Mouse (Mus musculus) CD4-positive, CD25-positive, alpha-beta regulatory T cell, adult 2 months (primary cell): ENCODE results near the gene Tbc1d22b.
"Not testable (repeated sequence)": the region's sequence is repeated elsewhere in the genome, so short reads cannot be mapped to it uniquely, and the experiment has no call there.

ENCODE experiments used
- DNase-seq: peaks from one replicate; pipeline ENCODE4 v3.0.0-alpha.2; 2012; ENCODE audit warnings: low read depth, low spot score

Gene Tbc1d22b

DNA sequence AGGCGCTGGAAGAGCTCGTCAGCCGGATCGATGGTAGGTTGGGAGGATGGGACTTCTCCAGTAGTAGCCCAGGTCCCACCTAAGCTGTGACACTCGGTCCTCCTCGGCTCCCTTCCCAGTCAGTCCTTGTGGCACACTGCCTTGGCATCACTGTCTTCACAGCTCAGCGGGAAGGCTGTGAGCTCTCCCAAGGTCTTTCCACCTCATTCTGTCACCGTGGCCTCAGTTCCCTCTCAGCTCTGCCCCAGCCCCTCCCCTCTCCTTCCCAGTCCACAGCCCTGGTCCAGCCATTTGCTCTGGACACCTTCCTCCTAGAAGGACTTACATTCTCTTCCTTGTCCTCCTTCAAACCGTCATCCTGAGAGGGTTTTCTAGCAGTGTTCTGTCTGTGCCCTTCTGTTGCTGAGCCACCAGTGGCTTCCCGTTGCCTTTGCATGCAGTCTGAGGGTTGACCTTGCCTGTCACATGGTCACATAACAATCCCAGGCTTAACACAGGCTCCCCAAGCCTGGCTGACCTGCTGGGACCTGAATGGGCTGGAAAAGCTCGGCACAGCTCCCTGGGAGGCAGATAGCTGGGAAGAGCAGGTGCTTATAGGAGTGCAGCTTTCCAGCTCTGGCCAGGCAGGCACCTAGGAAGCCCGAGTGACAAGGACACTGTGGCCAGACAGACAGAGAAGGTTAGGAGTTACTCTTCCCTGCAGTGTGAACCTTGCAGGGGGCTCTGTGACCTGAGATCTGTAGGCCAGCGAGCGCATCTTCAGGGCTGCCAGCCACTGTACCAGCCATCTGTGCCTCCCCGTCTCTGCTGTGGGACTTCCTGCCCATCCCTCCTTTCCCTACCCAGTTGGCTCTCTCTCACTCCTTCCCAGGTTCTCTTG, 46.5 kb downstream of the Tbc1d22b start:
- no peak for DNase-seq

- DNase-seq = no peak
Measured at GRCm38 (mm10) chr17:29596771-29597132, 47.2 kb downstream of the Tbc1d22b start.

DNA sequence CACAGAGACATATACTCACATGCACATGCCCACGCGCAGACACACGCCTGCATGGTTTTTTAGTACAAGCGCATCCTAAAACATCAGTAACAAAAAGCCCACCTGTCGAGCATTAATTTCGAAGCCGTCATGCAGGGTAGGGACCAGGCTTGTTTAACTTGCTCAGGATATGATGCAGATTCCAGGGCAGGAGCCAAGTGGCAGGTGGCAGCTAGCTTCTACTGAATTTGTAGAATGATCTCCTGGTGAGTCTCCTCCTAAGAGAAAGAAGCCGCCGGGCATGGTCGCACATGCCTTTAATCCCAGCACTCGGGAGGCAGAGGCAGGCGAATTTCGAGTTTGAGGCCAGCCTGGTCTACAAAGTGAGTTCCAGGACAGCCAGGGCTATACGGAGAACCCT, 49.5 kb downstream of the Tbc1d22b start:
- DNase-seq = no peak

GRCm38 (mm10) chr17:29599537-29599936, 50.0 kb downstream of the Tbc1d22b start:
- DNase-seq = no peak

DNA sequence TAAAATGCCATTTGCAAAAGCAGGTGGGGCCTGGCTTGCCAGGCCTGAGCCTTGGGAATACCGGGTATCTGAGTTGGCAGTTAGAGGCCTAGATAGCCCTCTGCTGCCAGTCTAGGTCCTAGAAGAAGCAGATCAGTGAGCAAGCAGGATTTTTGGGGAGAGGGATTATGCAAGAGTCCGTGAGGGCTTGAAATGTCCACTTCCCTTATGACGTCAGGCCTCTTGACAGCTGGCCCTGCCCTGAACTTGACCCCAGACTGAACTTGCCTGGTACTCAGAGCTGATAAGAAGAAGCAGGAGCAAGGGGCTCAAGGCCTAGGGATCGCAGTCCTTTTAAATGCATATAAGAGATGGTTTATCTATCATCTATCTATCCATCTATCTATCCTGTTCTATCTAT, 51.8 kb downstream of the Tbc1d22b start:
- DNase-seq = no peak

DNA sequence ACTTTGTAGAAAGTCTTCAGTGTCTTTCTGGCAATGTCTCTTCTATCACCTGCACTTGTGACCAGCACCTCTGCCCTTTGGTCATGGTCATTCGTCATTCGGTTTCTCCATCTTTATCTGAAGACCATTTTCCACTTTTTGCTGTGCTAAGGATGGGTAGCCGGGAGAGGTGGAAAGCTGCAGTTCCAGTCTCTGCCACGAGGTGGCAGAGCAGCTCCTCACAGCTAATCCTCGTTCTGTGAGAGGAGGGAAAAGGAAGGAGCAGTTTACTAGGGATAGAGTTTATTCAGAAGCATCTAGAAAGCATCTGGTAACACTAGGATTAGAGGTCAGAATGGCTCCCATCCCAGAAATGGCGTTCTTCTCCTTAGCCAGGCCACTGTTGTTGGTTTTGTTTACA, 53.7 kb downstream of the Tbc1d22b start:
- DNase-seq = peak; percentile 76

DNA sequence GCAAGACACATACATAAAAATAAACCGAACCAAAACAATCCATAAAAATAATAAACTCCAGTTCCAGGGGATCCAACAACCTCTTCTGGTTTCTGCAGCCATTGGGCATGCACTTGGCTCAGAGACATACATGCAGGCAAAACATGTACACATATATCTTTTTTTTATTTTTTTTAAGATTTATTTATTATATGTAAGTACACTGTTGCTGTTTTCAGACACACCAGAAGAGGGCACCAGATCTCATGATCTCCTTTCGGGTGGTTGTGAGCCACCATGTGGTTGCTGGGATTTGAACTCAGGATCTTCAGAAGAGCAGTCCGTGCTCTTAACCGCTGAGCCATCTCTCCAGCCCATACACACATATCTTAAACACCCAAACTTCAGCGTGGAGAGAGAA, 63.9 kb downstream of the Tbc1d22b start:
- DNase-seq = not testable (repeated sequence)

- DNase-seq = peak; percentile 97
Measured at GRCm38 (mm10) chr17:29614115-29615023, 64.8 kb downstream of the Tbc1d22b start, which contains the start of the genes Rnf8 and Gm28043. Gene Rnf8 (plus strand): TSS chr17:29614790. Gene Gm28043 (plus strand): TSS chr17:29614876.

- DNase-seq = no peak
Measured at GRCm38 (mm10) chr17:29615024-29615551, 65.5 kb downstream of the Tbc1d22b start.

DNA sequence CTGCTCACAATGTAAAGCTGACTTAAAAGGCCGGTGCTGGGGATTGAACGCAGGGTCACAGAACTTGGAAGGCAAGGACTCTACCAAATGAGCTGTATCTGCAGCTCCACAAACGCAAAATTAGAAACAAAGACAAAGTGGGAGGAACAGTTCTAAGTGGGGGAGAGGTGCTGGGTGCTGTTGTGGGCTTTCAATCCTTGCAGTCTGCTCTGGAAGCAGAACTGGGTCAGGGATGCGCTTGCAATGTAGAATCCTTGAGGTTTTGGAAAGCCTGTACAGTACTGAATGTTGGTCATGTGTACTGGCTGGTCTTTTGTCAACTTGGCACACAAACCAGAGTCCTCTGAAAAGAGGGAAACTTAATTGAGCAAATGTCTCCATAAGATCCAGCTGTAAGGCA, 66.0 kb downstream of the Tbc1d22b start:
- DNase-seq = no peak

- DNase-seq = no peak
Measured at GRCm38 (mm10) chr17:29619231-29619630, 69.6 kb downstream of the Tbc1d22b start.

DNA sequence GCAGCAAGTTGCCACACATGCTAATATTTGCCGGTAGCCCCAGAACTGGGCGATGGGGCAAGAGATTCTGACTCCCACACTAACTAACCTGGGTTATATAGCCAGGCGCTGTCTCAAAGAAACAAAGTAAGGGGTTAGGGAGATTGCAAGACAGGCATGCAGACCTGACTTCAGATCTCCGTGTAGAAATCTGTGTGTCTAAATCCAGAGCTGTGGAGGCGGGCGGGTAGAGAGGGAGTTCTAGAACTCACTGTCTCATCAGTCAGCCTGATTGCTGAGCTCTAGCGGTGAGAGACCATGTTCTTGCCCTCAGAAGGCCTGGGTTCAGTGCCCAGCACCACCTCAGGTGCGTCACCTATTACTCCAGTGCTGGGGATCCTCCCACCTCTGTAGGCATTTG, 73.9 kb downstream of the Tbc1d22b start:
- DNase-seq = no peak

DNA sequence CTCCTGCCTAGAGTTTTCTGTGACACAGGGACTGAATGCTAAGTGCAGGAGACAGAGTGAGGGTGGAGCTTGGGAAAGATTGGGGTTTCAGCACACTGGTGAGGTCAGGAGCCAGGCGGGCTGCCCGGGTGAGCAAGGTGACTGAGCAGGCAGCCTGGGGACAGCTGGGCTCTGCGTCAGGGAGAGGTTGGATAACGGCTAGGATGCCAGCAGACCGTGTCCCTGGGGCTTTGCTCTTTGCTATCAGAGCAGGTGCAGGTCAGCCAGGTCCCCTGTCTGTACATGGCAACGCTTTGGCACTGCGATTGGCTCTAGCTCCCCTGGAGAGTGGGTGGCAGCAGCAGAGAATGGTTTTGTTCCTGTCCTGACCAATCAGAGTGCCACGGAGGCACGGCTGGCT, 77.7 kb downstream of the Tbc1d22b start:
- DNase-seq = no peak

DNA sequence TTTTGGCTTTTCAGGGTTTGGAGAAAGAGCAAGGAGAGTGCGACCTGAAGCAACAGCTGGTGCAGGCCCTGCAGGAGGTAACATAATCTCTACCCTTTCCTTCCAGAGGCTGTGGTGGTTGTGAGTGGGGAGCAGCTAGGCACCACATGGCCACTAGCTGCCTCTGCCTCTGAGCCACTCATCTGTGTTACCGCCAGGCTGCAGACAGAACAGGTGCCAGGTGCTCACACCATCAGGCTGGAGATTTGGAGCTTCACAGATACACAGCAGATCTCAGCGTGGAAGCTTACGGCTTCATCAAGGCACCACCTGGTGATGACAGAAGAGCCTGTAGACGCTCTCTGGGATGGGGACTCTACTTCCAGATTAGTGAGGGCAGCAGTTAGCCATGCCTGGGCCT, 79.4 kb downstream of the Tbc1d22b start:
- DNase-seq = no peak

- no peak for DNase-seq
Measured at GRCm38 (mm10) chr17:29629620-29630019, 80.0 kb downstream of the Tbc1d22b start.

GRCm38 (mm10) chr17:29632312-29632711, 82.7 kb downstream of the Tbc1d22b start:
- no peak for DNase-seq

GRCm38 (mm10) chr17:29635492-29635891, 85.9 kb downstream of the Tbc1d22b start:
- DNase-seq = no peak

GRCm38 (mm10) chr17:29636118-29636517, 86.5 kb downstream of the Tbc1d22b start:
- peak; percentile 46 for DNase-seq

- DNase-seq = no peak
Measured at GRCm38 (mm10) chr17:29637377-29637776, 87.8 kb downstream of the Tbc1d22b start.

DNA sequence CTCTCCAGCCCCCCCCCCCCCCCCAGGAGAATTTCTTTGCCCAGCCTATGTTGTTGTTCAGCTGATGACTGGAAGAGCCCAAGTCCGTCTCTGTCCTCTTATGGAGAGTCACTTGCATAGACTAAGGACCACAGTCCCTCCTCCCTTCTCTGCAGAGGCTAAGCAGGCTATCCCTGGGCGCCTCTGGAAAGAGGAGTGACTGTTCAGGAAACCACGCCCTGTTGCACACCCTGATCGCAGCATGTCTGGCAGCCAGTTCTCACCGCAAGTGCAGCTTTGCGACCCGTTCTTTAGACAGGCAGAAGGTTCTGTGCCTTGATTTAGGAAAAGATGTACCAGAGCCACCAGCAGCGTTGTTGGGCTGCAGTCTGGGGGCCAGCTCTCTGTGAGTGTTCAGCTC, 88.3 kb downstream of the Tbc1d22b start:
- no peak for DNase-seq

DNA sequence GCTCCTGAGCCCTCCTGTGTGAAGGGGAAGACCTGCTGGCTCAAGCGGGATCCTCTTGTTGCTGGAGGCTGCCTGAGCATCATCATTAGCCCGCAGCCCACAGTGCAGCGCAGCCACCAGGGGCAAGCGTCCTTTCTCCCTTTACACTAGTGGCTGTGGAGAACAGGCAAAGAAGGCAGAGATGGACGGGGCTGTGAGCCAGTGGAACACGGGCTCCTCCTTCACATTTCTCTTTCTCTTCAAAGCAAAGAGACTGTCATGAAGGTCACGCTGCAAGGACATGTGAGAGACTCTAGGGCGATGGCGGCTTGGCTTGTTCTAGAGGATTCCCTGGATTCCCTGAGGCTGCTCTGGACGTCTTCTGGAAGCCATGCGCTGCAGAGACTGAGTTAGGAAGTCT, 91.4 kb downstream of the Tbc1d22b start:
- DNase-seq = no peak

GRCm38 (mm10) chr17:29642219-29642618, 92.6 kb downstream of the Tbc1d22b start:
- DNase-seq = no peak
